Mouse (Mus musculus) myocyte (in vitro differentiated cells): Measurements from ENCODE around the gene Eid2. TPM values are rescaled to one million over a fixed set of nuclear protein-coding genes. Genes with fewer than 3 reads are reported as not detected.

Experiments used
- H3K27me3 ChIP-seq: one replicate; pipeline ENCODE4 v1.6.1; 2011; ENCODE audit not compliant: control insufficient read depth, insufficient read depth, insufficient read length
- H3K36me3 ChIP-seq: one replicate; pipeline ENCODE4 v1.6.1; 2011; ENCODE audit not compliant: control insufficient read depth, insufficient read depth
- H3K4me2 ChIP-seq: one replicate; pipeline ENCODE4 v1.6.1; 2011; ENCODE audit warnings: low read depth, control low read depth
- H3K4me3 ChIP-seq: one replicate; pipeline ENCODE4 v1.5.1; 2011; ENCODE audit warnings: mild to moderate bottlenecking, control low read depth, moderate library complexity
- H3K79me2 ChIP-seq: one replicate; pipeline ENCODE4 v1.6.1; 2011; ENCODE audit not compliant: control insufficient read depth, insufficient read depth
- H3ac ChIP-seq: one replicate; pipeline ENCODE4 v1.6.1; 2011; ENCODE audit not compliant: control insufficient read depth, insufficient read length
- CEBPB ChIP-seq: IDR thresholded peaks from 2 replicates; pipeline ENCODE4 v1.6.1; 2011; ENCODE audit warnings: mild to moderate bottlenecking, moderate library complexity; ENCODE audit not compliant: poor library complexity, insufficient read depth, severe bottlenecking
- E2F4 ChIP-seq: IDR thresholded peaks from one replicate; pipeline ENCODE4 v1.6.1; 2011; ENCODE audit warnings: mild to moderate bottlenecking, control low read depth, moderate library complexity; ENCODE audit not compliant: insufficient read depth
- MAX ChIP-seq: IDR thresholded peaks from one replicate; pipeline ENCODE4 v1.6.1; 2011; ENCODE audit warnings: low read depth, mild to moderate bottlenecking, control low read depth
- MYOD1 ChIP-seq, 3 experiments: IDR thresholded peaks; one replicate each; pipeline ENCODE4 v1.6.1; 2011; ENCODE audit warnings: control low read depth in 2 of 3, low read depth in 2 of 3, mild to moderate bottlenecking in 2 of 3, moderate library complexity in 1 of 3; ENCODE audit not compliant: insufficient read length in 2 of 3, control insufficient read depth in 1 of 3
- MYOG ChIP-seq, 3 experiments: IDR thresholded peaks; one replicate each; pipeline ENCODE4 v1.6.1; 2011; ENCODE audit warnings: control low read depth in 2 of 3, low read depth in 2 of 3, mild to moderate bottlenecking in 2 of 3; ENCODE audit not compliant: insufficient read length in 2 of 3, control insufficient read depth in 1 of 3, insufficient read depth in 1 of 3
- POLR2A ChIP-seq: IDR thresholded peaks from one replicate; pipeline ENCODE4 v1.6.1; 2011; ENCODE audit warnings: low read depth, mild to moderate bottlenecking, control low read depth, moderate library complexity; ENCODE audit not compliant: insufficient read length
- POLR2AphosphoS2 ChIP-seq: IDR thresholded peaks from one replicate; pipeline ENCODE4 v1.6.1; 2011; ENCODE audit warnings: low read depth, control low read depth; ENCODE audit not compliant: insufficient read length
- REST ChIP-seq: IDR thresholded peaks from one replicate; pipeline ENCODE4 v1.6.1; 2011; ENCODE audit warnings: mild to moderate bottlenecking, control low read depth, moderate library complexity; ENCODE audit not compliant: insufficient read depth, insufficient read length
- SRF ChIP-seq: IDR thresholded peaks from one replicate; pipeline ENCODE4 v1.6.1; 2011; ENCODE audit warnings: low read depth; ENCODE audit not compliant: control insufficient read depth, insufficient read length
- TCF12 ChIP-seq: IDR thresholded peaks from one replicate; pipeline ENCODE4 v1.6.1; 2011; ENCODE audit warnings: mild to moderate bottlenecking, control low read depth; ENCODE audit not compliant: poor library complexity, insufficient read depth, severe bottlenecking
- TCF3 ChIP-seq: IDR thresholded peaks from one replicate; pipeline ENCODE4 v1.6.1; 2011; ENCODE audit warnings: low read depth, control low read depth; ENCODE audit not compliant: insufficient read length
- USF1 ChIP-seq: IDR thresholded peaks from one replicate; pipeline ENCODE4 v1.6.1; 2011; ENCODE audit warnings: low read depth, mild to moderate bottlenecking, control low read depth, moderate library complexity
- polyA plus RNA-seq: library from polyadenylated mRNA; unstranded; fragments of >200 nt; fragmentation: generic; extraction: Trizol; gene quantifications from one replicate; pipeline ENCODE4 v1.2.1, GENCODE M21; 2012; ENCODE audit warnings: missing spikeins

Eid2 gene
- polyA plus RNA-seq, 1 experiment = 6.5 TPM

DNA sequence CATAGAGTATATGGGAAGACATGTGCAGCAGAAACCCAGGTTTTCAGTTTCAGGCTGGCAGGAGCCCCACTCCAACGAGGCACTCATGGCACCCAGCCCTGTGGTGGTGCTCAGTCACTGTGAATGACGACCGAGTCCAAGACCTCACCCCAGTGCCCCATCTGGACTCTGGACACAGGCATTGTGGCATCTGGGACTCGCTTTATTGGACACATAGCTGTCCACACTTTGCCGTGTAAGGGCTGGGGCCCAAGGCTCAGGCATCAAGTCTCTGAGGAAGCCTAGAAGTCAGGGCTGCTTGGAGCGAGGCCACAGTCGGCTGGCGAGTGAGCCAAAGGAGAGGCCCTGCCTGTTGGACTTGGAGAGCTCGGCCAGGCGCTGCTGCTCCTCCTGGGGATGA is 38.0 kb downstream of the Eid2 start:
- H3K4me3 ChIP-seq = no peak overlapping the region
- no peaks in the 10 kb centered on the region for H3K36me3 ChIP-seq
- no peak overlapping the region for H3K4me2 ChIP-seq
- no peak overlapping the region for H3ac ChIP-seq
- H3K79me2 ChIP-seq = no peaks in the 10 kb centered on the region
- H3K27me3 ChIP-seq = peaks cover 4% of the 10 kb centered on the region
- no peak for TF ChIP-seq SRF

DNA sequence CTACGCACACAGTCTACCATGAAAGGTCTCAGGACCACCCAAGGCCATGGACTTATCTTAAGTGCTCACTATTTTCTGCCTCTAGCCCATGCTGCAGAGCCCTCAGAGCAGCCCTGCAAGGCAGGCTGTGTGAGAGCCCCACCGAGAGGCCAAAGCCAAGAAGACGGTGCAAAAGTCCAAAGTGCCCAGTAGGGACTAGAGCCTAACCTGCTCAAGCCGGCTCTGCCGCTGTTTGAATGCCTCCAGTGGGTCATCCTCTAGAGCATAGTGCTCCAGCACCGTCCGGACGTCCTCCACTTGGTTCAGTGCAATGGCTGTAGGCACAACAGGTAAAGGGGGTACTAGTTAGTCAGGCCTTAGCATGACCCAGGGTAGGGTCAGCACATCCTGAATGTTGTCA is 38.5 kb downstream of the Eid2 start:
- no peak for TF ChIP-seq E2F4
- no peak for TF ChIP-seq MYOD1 (IDR thresholded peaks at IDR 0.05; ENCODE audit: control insufficient read depth in 1 of 3, insufficient read length in 2 of 3, low read depth in 2 of 3)
- no peak for TF ChIP-seq MAX
- no peak for TF ChIP-seq TCF3
- no peak for TF ChIP-seq SRF
- no peak for TF ChIP-seq CEBPB
- no peak for TF ChIP-seq POLR2A
- no peak for TF ChIP-seq REST
- TF ChIP-seq POLR2AphosphoS2 = no peak
- TF ChIP-seq TCF12 = no peak
- no peak for TF ChIP-seq USF1
- TF ChIP-seq MYOG (IDR thresholded peaks at IDR 0.05; ENCODE audit: control insufficient read depth in 1 of 3, insufficient read depth in 1 of 3, insufficient read length in 2 of 3, low read depth in 2 of 3) = no peak
- Histone ChIP-seq H3K4me3 (no peak overlapping the region), H3K4me2 (no peak overlapping the region), H3K79me2 (peaks cover 4% of the 10 kb centered on the region), H3K36me3 (no peaks in the 10 kb centered on the region), H3K27me3 (peaks cover 3% of the 10 kb centered on the region), H3ac (no peak overlapping the region)

DNA sequence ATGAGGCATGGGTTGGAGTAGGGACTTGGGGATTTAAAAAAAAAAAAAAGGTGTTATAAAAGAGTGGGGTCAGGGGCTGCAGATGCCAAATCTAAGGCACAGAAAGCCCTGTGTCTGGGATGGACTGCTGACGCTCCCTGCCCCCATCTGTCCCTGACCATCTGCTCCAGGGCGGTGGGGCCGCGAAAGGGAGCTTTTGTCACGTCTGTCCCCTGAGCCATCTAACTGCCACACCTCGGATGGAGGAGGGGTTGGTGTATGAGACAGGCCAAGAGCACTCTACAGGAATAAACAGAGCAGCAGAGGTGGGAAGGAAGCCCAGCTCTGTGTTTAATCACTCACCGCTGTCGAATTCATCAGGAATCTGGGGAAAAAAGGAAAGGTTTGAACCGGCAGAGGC is 42.1 kb downstream of the Eid2 start:
- H3K4me3 ChIP-seq = no peak overlapping the region
- H3K4me2 ChIP-seq = no peak overlapping the region
- H3K36me3 ChIP-seq = no peaks in the 10 kb centered on the region
- no peak overlapping the region for H3ac ChIP-seq
- H3K27me3 ChIP-seq = no peaks in the 10 kb centered on the region
- TF ChIP-seq REST (no peak), MYOG (IDR thresholded peaks at IDR 0.05; ENCODE audit: control insufficient read depth in 1 of 3, insufficient read depth in 1 of 3, insufficient read length in 2 of 3, low read depth in 2 of 3) (no peak), SRF (no peak), CEBPB (no peak), POLR2AphosphoS2 (no peak), TCF12 (no peak), POLR2A (no peak), MYOD1 (IDR thresholded peaks at IDR 0.05; ENCODE audit: control insufficient read depth in 1 of 3, insufficient read length in 2 of 3, low read depth in 2 of 3) (no peak), E2F4 (no peak), MAX (no peak), USF1 (no peak), TCF3 (no peak)
- peaks cover 8% of the 10 kb centered on the region for H3K79me2 ChIP-seq

DNA sequence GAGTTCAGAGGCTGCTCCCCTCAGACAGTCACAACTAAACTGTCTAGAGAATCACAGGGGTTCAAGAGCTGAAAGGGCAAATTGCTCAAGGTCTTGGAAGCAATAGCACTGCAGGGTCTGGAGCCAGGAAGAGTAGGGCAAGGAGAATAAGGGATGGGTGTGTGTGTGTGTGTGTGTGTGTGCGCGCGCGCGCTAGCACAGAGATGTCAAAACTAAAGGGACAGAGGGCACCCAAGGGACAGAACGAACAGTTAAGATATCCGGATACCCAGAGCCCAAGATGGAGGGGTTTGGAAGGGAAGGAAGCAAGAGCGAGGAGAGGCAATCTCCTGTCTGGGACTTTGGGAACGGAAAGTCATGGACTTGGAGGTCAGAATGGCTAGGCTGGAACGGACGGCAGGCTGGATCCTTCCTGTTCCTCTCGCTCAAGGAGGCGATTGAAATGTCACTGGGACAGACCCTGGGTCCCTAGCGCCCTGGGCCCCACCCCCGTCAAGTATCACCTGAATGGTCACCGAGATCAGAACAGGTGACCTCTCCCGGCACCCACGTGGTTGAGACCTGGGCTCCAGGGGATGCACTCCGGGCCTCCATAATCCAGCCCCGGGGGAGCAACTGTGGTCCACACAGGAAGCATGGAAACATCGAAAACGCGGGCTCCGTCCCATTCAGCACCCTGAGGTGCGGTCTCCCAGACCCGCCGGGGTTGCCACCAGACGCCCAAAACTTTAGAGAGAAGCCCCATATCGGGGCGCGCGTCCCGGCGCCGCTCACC is 43.7 kb downstream of the Eid2 start:
- Histone ChIP-seq H3ac (peak overlapping the region; percentile 95), H3K79me2 (peaks cover 8% of the 10 kb centered on the region), H3K36me3 (no peaks in the 10 kb centered on the region), H3K27me3 (no peaks in the 10 kb centered on the region), H3K4me3 (peak overlapping the region; percentile 72), H3K4me2 (peak overlapping the region; percentile 82)
- TF ChIP-seq MAX (no peak), POLR2A (no peak), POLR2AphosphoS2 (no peak), CEBPB (no peak), E2F4 (no peak), USF1 (no peak), TCF3 (no peak), REST (no peak), MYOD1 (IDR thresholded peaks at IDR 0.05; ENCODE audit: control insufficient read depth in 1 of 3, insufficient read length in 2 of 3, low read depth in 2 of 3) (no peak), SRF (no peak), MYOG (IDR thresholded peaks at IDR 0.05; ENCODE audit: control insufficient read depth in 1 of 3, insufficient read depth in 1 of 3, insufficient read length in 2 of 3, low read depth in 2 of 3) (no peak), TCF12 (no peak)

DNA sequence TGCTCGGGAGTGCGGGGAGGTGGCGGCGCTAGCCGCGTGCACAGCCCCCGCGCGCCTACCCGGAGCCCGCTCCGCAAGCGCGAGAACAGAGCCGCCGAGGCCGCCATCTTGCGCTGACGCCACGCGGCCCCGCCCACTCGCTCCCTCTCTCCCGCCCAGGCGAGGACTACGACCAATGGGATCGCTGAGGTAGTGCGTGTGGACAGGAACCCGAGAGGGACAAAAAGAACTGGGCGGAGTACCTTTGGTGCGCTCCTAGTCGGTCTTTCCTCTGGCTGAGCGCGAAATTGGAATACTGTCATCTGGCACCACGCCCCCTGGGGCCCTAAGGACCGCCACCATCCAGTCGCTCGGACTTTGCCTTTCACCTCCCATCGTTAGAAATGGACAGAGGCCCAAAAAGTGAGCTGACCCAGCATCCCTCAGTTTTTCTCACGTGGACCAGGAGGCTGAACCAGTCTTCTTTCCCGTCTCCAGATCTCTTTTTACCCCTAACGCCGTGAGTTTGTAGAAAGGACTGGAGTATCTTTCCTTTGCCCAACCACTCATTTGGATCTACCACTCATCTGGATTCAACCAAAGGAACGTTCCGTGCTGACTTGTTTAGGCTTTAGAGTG is 44.4 kb downstream of the Eid2 start, which contains the start of gene Timm50:
Gene Timm50, minus strand, starts transcription at position 147 of the 618 bp plus-strand sequence.
- peak; percentile 91 for TF ChIP-seq E2F4
- no peak for TF ChIP-seq MYOG (IDR thresholded peaks at IDR 0.05; ENCODE audit: control insufficient read depth in 1 of 3, insufficient read depth in 1 of 3, insufficient read length in 2 of 3, low read depth in 2 of 3)
- peak; percentile 86 for TF ChIP-seq POLR2AphosphoS2
- TF ChIP-seq POLR2A = peak; percentile 88
- peak; percentile 27 for TF ChIP-seq SRF
- TF ChIP-seq TCF3 = no peak
- H3K27me3 ChIP-seq = no peaks in the 10 kb centered on the region
- peak within 1 kb of the TSS; percentile 82 for H3K4me2 ChIP-seq
- peaks cover 8% of the 10 kb centered on the region for H3K79me2 ChIP-seq
- no peaks in the 10 kb centered on the region for H3K36me3 ChIP-seq
- peak within 1 kb of the TSS; percentile 95 for H3ac ChIP-seq
- peak within 1 kb of the TSS; percentile 72 for H3K4me3 ChIP-seq
